Mouse (Mus musculus) ES-E14 (cell line): ENCODE results near the gene Pmm2. TPM values are rescaled to one million over a fixed set of nuclear protein-coding genes. Genes with fewer than 3 reads are reported as not detected.

Experiments used
- DNase-seq: peaks from one replicate; pipeline ENCODE4 v3.0.0-alpha.2; 2013; ENCODE audit warnings: low read depth, low spot score
- H3K27ac ChIP-seq: 2 replicates; pipeline ENCODE4 v1.5.1; 2012; ENCODE audit warnings: low read depth, mild to moderate bottlenecking, low read length, moderate library complexity, mixed read lengths; ENCODE audit not compliant: poor library complexity, insufficient read depth, severe bottlenecking
- H3K36me3 ChIP-seq: 2 replicates; pipeline ENCODE4 v1.6.1; 2012; ENCODE audit warnings: mild to moderate bottlenecking, low read length, moderate library complexity, mixed read lengths; ENCODE audit not compliant: control insufficient read depth, poor library complexity, insufficient read depth, severe bottlenecking
- H3K4me1 ChIP-seq, 2 experiments: fragments of 150-350 bp in 1 of 2; sonication (generic) in 1 of 2; 2 replicates each; pipeline ENCODE4 v1.6.1; 2012; ENCODE audit warnings: low read length in 2 of 2, mild to moderate bottlenecking in 1 of 2, mixed read lengths in 1 of 2; ENCODE audit not compliant: control insufficient read depth in 2 of 2, insufficient read depth in 2 of 2, poor library complexity in 1 of 2
- H3K4me3 ChIP-seq, 2 experiments: fragments of 150-350 bp in 1 of 2; sonication (generic) in 1 of 2; 2 replicates each; pipeline ENCODE4 v1.5.1; 2012; ENCODE audit warnings: low read length in 2 of 2, low read depth in 1 of 2, mild to moderate bottlenecking in 1 of 2, mixed read lengths in 1 of 2; ENCODE audit not compliant: insufficient read depth in 1 of 2, poor library complexity in 1 of 2, severe bottlenecking in 1 of 2
- H3K9ac ChIP-seq: 2 replicates; pipeline ENCODE4 v1.6.1; 2012; ENCODE audit warnings: low read depth, mild to moderate bottlenecking, low read length, mixed read lengths; ENCODE audit not compliant: poor library complexity, insufficient read depth, severe bottlenecking
- H3K9me3 ChIP-seq: fragments of 150-350 bp; sonication (generic); 2 replicates; pipeline ENCODE4 v1.6.1; 2012; ENCODE audit warnings: low read depth, mild to moderate bottlenecking, low read length; ENCODE audit not compliant: control insufficient read depth, insufficient read depth
- CHD2 ChIP-seq: IDR thresholded peaks from 2 replicates; pipeline ENCODE4 v1.6.1; 2014; ENCODE audit warnings: mild to moderate bottlenecking, low read depth, low read length, inconsistent platforms
- HCFC1 ChIP-seq: IDR thresholded peaks from 2 replicates; pipeline ENCODE4 v1.6.1; 2012; ENCODE audit warnings: low read length, inconsistent platforms, borderline replicate concordance; ENCODE audit not compliant: insufficient read depth
- MAFK ChIP-seq: IDR thresholded peaks from 2 replicates; pipeline ENCODE4 v1.6.1; 2014; ENCODE audit warnings: mild to moderate bottlenecking, low read depth, low read length, inconsistent platforms; ENCODE audit not compliant: insufficient read depth
- ZC3H11A ChIP-seq: IDR thresholded peaks from 2 replicates; pipeline ENCODE4 v1.6.1; 2012; ENCODE audit warnings: low read depth, mild to moderate bottlenecking, inconsistent platforms, low read length, borderline replicate concordance
- ZNF384 ChIP-seq: IDR thresholded peaks from 2 replicates; pipeline ENCODE4 v1.6.1; 2012; ENCODE audit warnings: low read depth, low read length, inconsistent platforms
- in situ Hi-C, 2 experiments: fragments of 600-800 bp; cut with MboI; formaldehyde crosslinking; loops; one replicate each; pipeline ENCODE4 v1.15.1; 2025; ENCODE audit warnings: low sequenced_read_pairs in 2 of 2, inconsistent platforms in 1 of 2; ENCODE audit not compliant: unreplicated experiment in 2 of 2
- total RNA-seq: library from RNA; depleted of rRNA; stranded (reverse); fragments of 300-350 nt; gene quantifications from 2 replicates; pipeline ENCODE4 v1.2.3, GENCODE M21; 2012

The Pmm2 gene
- total RNA-seq, 1 experiment, result 34.8 TPM

GRCm38 (mm10) chr16:8676800-8677199 lies 39.3 kb downstream of the Pmm2 start:
- TF ChIP-seq ZC3H11A (0 out of 2 replicates have a peak, but pooled peaks have one; percentile 47), ZNF384 (no peak), CHD2 (no peak)
- H3K9ac ChIP-seq, result no peak overlapping the region
- H3K36me3 ChIP-seq, result no peaks in the 10 kb centered on the region
- no peak for DNase-seq
- H3K9me3 ChIP-seq, result no peaks in the 10 kb centered on the region
- no peak overlapping the region for H3K4me3 ChIP-seq
- in situ Hi-C loops, result loop anchor here (5.0 to 10.0 kb wide), 3 partner anchors 182 to 264 kb away; no protein-coding TSS in a partner anchor
- H3K4me1 ChIP-seq, result no peaks in the 10 kb centered on the region
- H3K27ac ChIP-seq, result no peak overlapping the region

DNA sequence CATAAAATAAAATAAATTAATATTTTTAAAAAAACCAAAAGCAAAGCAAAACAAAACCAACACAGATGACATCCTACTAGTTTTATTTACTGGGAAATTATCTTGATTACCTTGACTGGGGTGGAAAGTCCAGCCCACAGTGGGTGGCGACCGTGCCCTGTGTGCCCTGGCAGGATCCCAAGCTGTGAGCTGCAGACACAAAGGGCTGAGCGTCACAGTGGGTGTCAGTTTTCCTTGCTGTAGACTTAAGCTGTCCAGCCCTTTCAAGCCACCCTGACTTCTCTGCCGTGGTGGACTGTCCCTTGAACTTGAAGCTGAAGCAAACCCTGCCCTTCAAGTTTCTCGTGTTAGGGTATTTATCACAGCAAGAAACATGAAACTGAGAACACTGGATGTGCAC lies 40.6 kb downstream of the Pmm2 start:
- Histone ChIP-seq H3K9me3 (no peaks in the 10 kb centered on the region), H3K27ac (no peak overlapping the region), H3K36me3 (0 out of 2 replicates have a peak, but pooled peaks cover 3% of the 10 kb centered on the region), H3K4me3 (no peak overlapping the region), H3K4me1 (no peaks in the 10 kb centered on the region), H3K9ac (no peak overlapping the region)
- in situ Hi-C loops, result loop anchor here (5.0 to 10.0 kb wide), 3 partner anchors 183 to 266 kb away; no protein-coding TSS in a partner anchor
- TF ChIP-seq ZC3H11A (no peak), MAFK (no peak), ZNF384 (no peak), HCFC1 (no peak), CHD2 (no peak)
- no peak for DNase-seq

DNA sequence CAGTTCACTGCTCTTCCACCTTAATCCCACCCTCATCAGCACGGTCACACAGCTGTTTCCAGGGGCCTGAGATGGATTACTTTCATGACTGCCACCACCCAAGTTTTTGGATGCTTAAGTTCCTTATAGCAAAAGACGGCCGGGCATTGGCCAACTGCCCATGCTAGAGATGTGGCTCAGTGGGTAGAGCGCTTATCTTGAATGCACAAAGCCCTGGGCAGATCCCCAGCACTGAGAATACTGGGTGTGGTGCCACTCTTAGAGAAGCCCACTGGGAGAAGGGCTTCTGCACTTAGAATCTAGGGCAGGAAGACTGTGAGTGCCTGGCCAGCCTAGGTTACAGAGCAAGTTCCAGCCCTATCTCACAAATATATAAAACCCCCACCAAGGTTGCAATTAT lies 41.2 kb downstream of the Pmm2 start:
- H3K9me3 ChIP-seq, result no peaks in the 10 kb centered on the region
- peaks cover 7% of the 10 kb centered on the region; the same call in 1 of the 2 replicates for H3K36me3 ChIP-seq
- in situ Hi-C loops, result loop anchor here (5.0 to 10.0 kb wide), 3 partner anchors 184 to 266 kb away; no protein-coding TSS in a partner anchor
- no peak overlapping the region for H3K9ac ChIP-seq
- H3K4me1 ChIP-seq, result no peaks in the 10 kb centered on the region
- TF ChIP-seq CHD2 (no peak), HCFC1 (no peak), ZC3H11A (no peak)
- H3K27ac ChIP-seq, result no peak overlapping the region
- no peak for DNase-seq
- no peak overlapping the region for H3K4me3 ChIP-seq

DNA sequence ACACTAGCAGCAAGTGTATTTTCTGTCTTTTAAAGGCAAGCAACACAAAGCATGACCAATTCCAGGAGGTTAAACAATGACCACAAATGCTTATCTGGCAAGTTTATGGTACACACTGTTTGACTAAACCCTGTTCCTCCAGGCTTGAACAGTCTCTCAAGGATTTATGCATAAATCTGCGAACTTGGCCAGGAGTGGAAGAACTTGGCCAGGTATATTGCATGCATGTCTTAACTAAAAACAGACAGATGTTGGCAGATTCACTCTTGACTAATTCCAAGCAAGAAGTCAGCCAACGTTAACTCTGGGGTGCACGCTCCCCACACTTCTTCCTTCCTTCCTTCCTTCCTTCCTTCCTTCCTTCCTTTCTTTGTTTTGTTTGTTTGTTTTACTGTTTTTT lies 42.3 kb downstream of the Pmm2 start:
- peaks cover 12% of the 10 kb centered on the region; the same call in 1 of the 2 replicates for H3K36me3 ChIP-seq

GRCm38 (mm10) chr16:8680470-8680869 lies 43.0 kb downstream of the Pmm2 start, which contains the start of gene Gm5767:
Gene Gm5767, plus strand, starts transcription at chr16:8680770.
- TF ChIP-seq HCFC1 (no peak), ZC3H11A (no peak), CHD2 (no peak), ZNF384 (no peak), MAFK (no peak)
- Histone ChIP-seq H3K4me3 (no peak within 1 kb of the TSS), H3K27ac (no peak within 1 kb of the TSS), H3K4me1 (peaks cover 0 to 2% of the 10 kb centered on the region in 2 experiments; a peak in 1 of 4 replicates), H3K36me3 (peaks cover 12% of the 10 kb centered on the region; the same call in 1 of the 2 replicates), H3K9ac (no peak within 1 kb of the TSS), H3K9me3 (no peaks in the 10 kb centered on the region)
- DNase-seq, result no peak
- in situ Hi-C loops, result no loop called here

More for the DNA sequence above, 42.3 kb downstream of the Pmm2 start:
- TF ChIP-seq HCFC1 (no peak), MAFK (no peak), ZNF384 (no peak), CHD2 (no peak), ZC3H11A (no peak)
- no peaks in the 10 kb centered on the region for H3K9me3 ChIP-seq
- H3K9ac ChIP-seq, result no peak overlapping the region
- no peak overlapping the region for H3K27ac ChIP-seq
- no peak overlapping the region for H3K4me3 ChIP-seq
- in situ Hi-C loops, result loop anchor here (5.0 to 10.0 kb wide), 3 partner anchors 185 to 267 kb away; no protein-coding TSS in a partner anchor
- DNase-seq, result no peak
- no peaks in the 10 kb centered on the region for H3K4me1 ChIP-seq
